Mouse (Mus musculus) hindbrain, postnatal 0 days (tissue): ENCODE measurements around the gene Psmb8. TPM values are rescaled to one million over a fixed set of nuclear protein-coding genes. Genes with fewer than 3 reads are reported as not detected.
A peak's percentile ranks its signal among the peaks of the same experiment; 100 is the strongest.

Experiments
- ATAC-seq: fragments of 200-750 bp; cut with Nextera tagmentation; 2 replicates; pipeline ENCODE4 v1.8.0; 2017; ENCODE audit warnings: mild to moderate bottlenecking, moderate TSS enrichment, moderate library complexity
- DNase-seq: peaks from one replicate; pipeline ENCODE4 v3.0.0-alpha.2; 2015; ENCODE audit warnings: low spot score
- H3K27ac ChIP-seq: fragments of 300-500 bp; sonication (generic); 2 replicates; pipeline ENCODE4 v1.5.1; 2014; ENCODE audit warnings: mild to moderate bottlenecking
- H3K27me3 ChIP-seq: fragments of 300-500 bp; sonication (generic); 2 replicates; pipeline ENCODE4 v1.6.1; 2014; ENCODE audit warnings: low read length, mixed read lengths; ENCODE audit not compliant: insufficient read depth
- H3K36me3 ChIP-seq: fragments of 300-500 bp; sonication (generic); 2 replicates; pipeline ENCODE4 v1.6.1; 2014; ENCODE audit warnings: low read length, mixed read lengths; ENCODE audit not compliant: insufficient read depth
- H3K4me1 ChIP-seq: fragments of 300-500 bp; sonication (generic); 2 replicates; pipeline ENCODE4 v1.6.1; 2014; ENCODE audit warnings: antibody characterized with exemption, low read length, mixed read lengths; ENCODE audit not compliant: insufficient read depth
- H3K4me2 ChIP-seq: fragments of 300-500 bp; sonication (generic); 2 replicates; pipeline ENCODE4 v1.6.1; 2014; ENCODE audit warnings: low read depth, mild to moderate bottlenecking, low read length, moderate library complexity, mixed read lengths
- H3K4me3 ChIP-seq: fragments of 300-500 bp; sonication (generic); 2 replicates; pipeline ENCODE4 v1.5.1; 2014; ENCODE audit warnings: low read length
- H3K9ac ChIP-seq: fragments of 300-500 bp; sonication (generic); replicated peaks from 2 replicates; pipeline ENCODE4 v1.6.1; 2014; ENCODE audit warnings: mild to moderate bottlenecking, low read length, moderate library complexity, mixed read lengths
- H3K9me3 ChIP-seq: fragments of 300-500 bp; sonication (generic); 2 replicates; pipeline ENCODE4 v1.6.1; 2016; ENCODE audit warnings: low read length, mixed read lengths
- CTCF ChIP-seq: IDR thresholded peaks from 2 replicates; pipeline ENCODE4 v1.5.1; 2016; ENCODE audit warnings: antibody characterized with exemption, control low read depth, low read depth
- whole genome bisulfite sequencing: fragments of 180-500 bp; shearing (Covaris S2); extraction: QIAGEN DNeasy Blood & Tissue Kit; methylation state at CpG from one replicate; pipeline ENCODE4 v1.1.7; 2014; 5-methylcytosine and 5-hydroxymethylcytosine counted together
- polyA plus RNA-seq: library from polyadenylated mRNA; unstranded; fragments of >200 nt; fragmentation: Nextera tagmentation; extraction: Ambion mirVana; gene quantifications from 2 replicates; pipeline ENCODE4 v1.2.1, GENCODE M21; 2015
- total RNA-seq: library from RNA; depleted of rRNA; stranded (reverse); fragments of >200 nt; gene quantifications from 2 replicates; pipeline ENCODE4 v1.2.3, GENCODE M21; 2014

The Psmb8 gene
- total and polyA plus RNA-seq, 2 experiments from 2014 or later: 2.8 to 6.9 TPM

DNA sequence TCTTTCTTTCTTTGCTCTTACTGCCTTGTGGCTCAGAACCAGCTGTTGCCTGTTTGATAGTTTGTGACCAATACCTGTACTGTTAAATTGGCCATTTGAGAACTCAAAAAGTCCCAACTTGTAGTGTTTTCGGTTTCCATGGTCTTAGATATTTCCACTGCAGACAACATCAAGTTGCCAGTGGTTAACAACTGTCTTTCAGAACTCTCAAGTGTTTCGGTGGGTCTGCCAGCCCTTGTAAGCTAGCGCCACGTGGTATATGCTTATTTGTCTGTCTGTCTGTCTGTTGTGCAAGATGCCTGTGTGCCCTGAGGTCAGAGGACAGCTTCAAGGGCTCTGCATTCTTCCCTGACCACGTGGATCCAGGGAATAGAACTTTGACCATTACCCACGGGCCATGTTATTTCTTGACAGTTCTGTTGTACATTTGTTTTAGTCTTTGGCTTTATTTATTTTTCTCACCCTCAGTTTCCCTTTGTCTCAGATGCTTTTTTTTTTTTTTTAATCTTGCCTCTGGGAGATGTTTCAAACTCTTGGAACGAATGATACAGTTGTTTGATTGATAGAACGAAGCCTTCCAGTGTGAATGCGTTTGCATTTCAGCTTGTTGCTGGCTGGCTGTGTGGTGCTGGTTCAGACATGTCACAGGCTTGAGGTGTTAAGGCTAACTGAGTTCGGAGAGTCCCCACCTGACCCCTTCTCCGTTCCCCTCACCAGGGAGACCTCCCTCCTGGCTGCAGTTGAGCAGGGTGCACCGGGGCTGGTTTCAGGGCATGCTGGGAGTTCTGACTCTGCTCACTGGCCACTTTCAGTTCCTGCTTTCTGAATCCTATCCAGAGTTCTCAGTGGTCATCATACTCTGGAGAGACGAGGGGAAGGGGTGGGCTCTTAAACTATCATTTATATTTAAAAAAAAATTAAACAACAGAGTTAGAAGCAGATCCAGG lies 17.3 kb upstream of the Psmb8 start:
- no peak for ATAC-seq
- Histone ChIP-seq H3K9ac (no peak overlapping the region), H3K4me3 (no peak overlapping the region), H3K9me3 (0 out of 2 replicates have a peak, but pooled peaks cover 2% of the 10 kb centered on the region), H3K4me2 (no peak overlapping the region), H3K36me3 (no peaks in the 10 kb centered on the region), H3K27me3 (no peaks in the 10 kb centered on the region), H3K4me1 (no peaks in the 10 kb centered on the region), H3K27ac (no peak overlapping the region)
- DNase-seq: no peak
- WGBS: 70% methylated on average over 13 of the region's 13 CpGs
- no peak for TF ChIP-seq CTCF

GRCm38 (mm10) chr17:34183564-34184219 lies 13.8 kb upstream of the Psmb8 start:
- Histone ChIP-seq H3K9ac (no peak overlapping the region), H3K27ac (no peak overlapping the region), H3K4me1 (no peaks in the 10 kb centered on the region), H3K9me3 (no peaks in the 10 kb centered on the region), H3K27me3 (peaks cover 12% of the 10 kb centered on the region; the same call in 1 of the 2 replicates), H3K36me3 (no peaks in the 10 kb centered on the region), H3K4me3 (no peak overlapping the region), H3K4me2 (no peak overlapping the region)
- DNase-seq (no peak), ATAC-seq (no peak)
- TF ChIP-seq CTCF: no peak
- 78% methylated on average over 15 of the region's 15 CpGs for WGBS

DNA sequence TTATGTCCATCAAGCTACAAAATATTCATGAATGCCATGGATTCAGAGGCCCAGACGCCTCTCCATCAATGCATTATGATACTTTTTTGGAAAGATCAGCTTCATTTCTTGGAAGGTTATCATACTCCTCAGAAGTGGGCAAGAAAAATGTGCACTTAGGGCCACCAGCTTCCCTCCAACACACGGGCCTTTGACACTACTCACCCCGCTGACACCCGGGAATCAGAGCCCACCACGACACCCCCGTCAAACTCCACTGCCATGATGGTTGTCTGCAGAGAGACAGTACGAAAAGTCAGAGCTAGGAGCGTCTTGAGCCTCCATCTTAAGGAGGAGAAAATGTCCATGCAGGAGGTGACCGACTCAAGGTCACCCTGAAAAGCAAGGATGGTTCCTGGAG lies 12.0 kb upstream of the Psmb8 start:
- Histone ChIP-seq H3K4me2 (no peak overlapping the region), H3K27ac (no peak overlapping the region), H3K9me3 (no peaks in the 10 kb centered on the region), H3K4me3 (no peak overlapping the region), H3K4me1 (no peaks in the 10 kb centered on the region), H3K9ac (no peak overlapping the region), H3K36me3 (no peaks in the 10 kb centered on the region), H3K27me3 (peaks cover 18% of the 10 kb centered on the region)
- TF ChIP-seq CTCF: no peak
- no peak for ATAC-seq
- no peak for DNase-seq
- WGBS: 88% methylated on average over 9 of the region's 9 CpGs

GRCm38 (mm10) chr17:34186885-34187260 lies 10.6 kb upstream of the Psmb8 start:
- Histone ChIP-seq H3K4me2 (peak overlapping the region; percentile 91), H3K27ac (peak overlapping the region; percentile 41; the same call in 1 of the 2 replicates), H3K4me1 (no peaks in the 10 kb centered on the region), H3K9me3 (no peaks in the 10 kb centered on the region), H3K27me3 (peaks cover 20% of the 10 kb centered on the region), H3K36me3 (no peaks in the 10 kb centered on the region), H3K4me3 (peak overlapping the region; percentile 53), H3K9ac (peak overlapping the region; percentile 37; the same call in 1 of the 2 replicates)
- WGBS: 3% methylated on average over 14 of the region's 14 CpGs
- DNase-seq (peak; percentile 17), ATAC-seq (peak; percentile 50; the same call in 1 of the 2 replicates)
- no peak for TF ChIP-seq CTCF

- Histone ChIP-seq H3K27ac (peak within 1 kb of the TSS; percentile 41; the same call in 1 of the 2 replicates), H3K4me1 (no peaks in the 10 kb centered on the region), H3K36me3 (no peaks in the 10 kb centered on the region), H3K9ac (peak within 1 kb of the TSS; percentile 62), H3K4me3 (peak within 1 kb of the TSS; percentile 53), H3K9me3 (no peaks in the 10 kb centered on the region), H3K27me3 (peaks cover 26% of the 10 kb centered on the region), H3K4me2 (peak within 1 kb of the TSS; percentile 91)
- under 1% methylated on average over 46 of the region's 46 CpGs for WGBS
- DNase-seq: peak; percentile 97
- ATAC-seq: peak; percentile 97
- TF ChIP-seq CTCF: no peak
Measured at GRCm38 (mm10) chr17:34187261-34187916, 10.1 kb upstream of the Psmb8 start, which contains the start of the genes Tap1 and Psmb9. Gene Tap1, plus strand, starts transcription at chr17:34187553. Gene Psmb9, minus strand, starts transcription at chr17:34187764.

- Histone ChIP-seq H3K9ac (peak overlapping the region; percentile 62), H3K9me3 (no peaks in the 10 kb centered on the region), H3K36me3 (no peaks in the 10 kb centered on the region), H3K4me1 (no peaks in the 10 kb centered on the region), H3K27ac (peak overlapping the region; percentile 41; the same call in 1 of the 2 replicates), H3K27me3 (peaks cover 26% of the 10 kb centered on the region), H3K4me2 (peak overlapping the region; percentile 91), H3K4me3 (peak overlapping the region; percentile 53)
- ATAC-seq (peak; percentile 15; the same call in 1 of the 2 replicates), DNase-seq (no peak)
- 6% methylated on average over 20 of the region's 20 CpGs for WGBS
- TF ChIP-seq CTCF: no peak
Measured at GRCm38 (mm10) chr17:34188010-34188409, 9.5 kb upstream of the Psmb8 start.
